Mouse (Mus musculus) stomach, postnatal 0 days (tissue): Measurements from ENCODE around the gene Chst11.

ENCODE experiments used
- CTCF ChIP-seq: IDR thresholded peaks from 2 replicates; pipeline ENCODE4 v1.5.1; 2016; ENCODE audit warnings: antibody characterized with exemption, low read depth, mild to moderate bottlenecking, moderate library complexity
- EP300 ChIP-seq: optimal IDR thresholded peaks from 2 replicates; pipeline ENCODE3; 2016; ENCODE audit warnings: antibody characterized with exemption

DNA sequence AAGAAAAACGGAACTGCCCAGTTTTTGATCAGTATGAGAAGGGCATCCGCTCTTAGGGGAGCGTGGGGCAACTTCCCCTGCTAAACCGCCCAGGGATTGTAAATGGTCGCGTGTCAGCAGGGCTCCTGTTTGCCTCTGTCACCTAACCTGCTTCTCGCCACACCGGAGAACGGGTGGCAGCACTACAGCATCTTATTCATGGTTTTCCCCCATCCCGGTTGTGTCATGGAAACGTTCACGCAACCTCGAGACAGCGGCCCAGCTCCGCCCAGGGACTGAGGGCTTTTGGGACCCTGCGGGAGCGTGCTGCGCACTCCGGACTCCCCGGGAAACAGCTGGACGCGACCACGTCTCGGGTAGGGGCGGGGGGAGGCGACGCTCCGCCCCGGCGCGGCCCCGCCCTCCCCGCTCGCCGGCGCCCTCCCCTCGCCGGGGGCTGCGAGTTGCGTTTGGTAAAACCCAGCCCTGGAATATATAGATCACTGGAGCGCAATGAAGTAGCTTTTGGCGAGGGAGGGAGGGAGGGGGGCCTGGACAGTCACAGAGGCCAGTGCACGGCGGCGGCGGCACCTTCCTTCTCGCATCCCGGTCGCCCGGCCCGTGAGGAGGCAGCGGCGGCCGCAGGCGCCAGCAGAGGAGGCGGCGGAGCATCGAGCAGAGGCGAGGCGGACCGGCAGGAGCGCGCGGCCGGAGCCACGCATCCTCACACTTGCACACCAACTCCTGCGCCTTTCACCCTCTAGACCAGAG lies at the start of gene Chst11:
- TF ChIP-seq CTCF (no peak), EP300 (no peak)
